Mouse (Mus musculus) E14TG2a.4 (cell line): ENCODE measurements around the gene Rab3d.

ENCODE experiments used
- CTCF ChIP-seq: conservative IDR thresholded peaks from 2 replicates; pipeline ENCODE4 v1.5.1; 2014; ENCODE audit warnings: low read length
- NANOG ChIP-seq: IDR thresholded peaks from 2 replicates; pipeline ENCODE4 v1.6.1; 2014; ENCODE audit warnings: borderline replicate concordance, low read length, mixed read lengths
- POU5F1 ChIP-seq: IDR thresholded peaks from 2 replicates; pipeline ENCODE4 v1.6.1; 2014; ENCODE audit warnings: low read length, borderline replicate concordance

DNA sequence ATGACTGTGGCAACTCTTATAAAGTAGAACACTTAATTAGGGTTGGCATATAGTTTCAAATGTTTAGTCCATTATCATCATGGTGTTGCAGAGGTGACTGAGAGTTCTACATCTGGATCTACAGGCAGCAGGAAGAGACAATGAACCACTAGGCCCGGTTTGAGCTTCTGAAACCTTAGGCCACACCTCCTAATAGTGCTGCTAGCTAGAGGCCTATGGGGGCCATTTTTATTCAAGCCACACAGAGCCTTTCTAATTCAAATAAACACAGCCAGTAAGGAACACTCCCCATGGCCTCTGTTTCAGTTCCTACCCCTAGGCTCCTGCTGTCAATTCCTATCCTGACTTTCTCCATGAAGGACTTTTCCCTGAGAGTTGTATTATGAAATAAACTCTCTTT is 55.8 kb downstream of the Rab3d start:
- no peak for TF ChIP-seq CTCF
- TF ChIP-seq POU5F1 = no peak
- TF ChIP-seq NANOG = no peak
